Mouse (Mus musculus): ENCODE data around the gene Vsig1. TPM values are rescaled to one million over a fixed set of nuclear protein-coding genes. Genes with fewer than 3 reads are reported as not detected.

The Vsig1 gene
- not detected in 2 replicates for polyA plus RNA-seq (2012)

DNA sequence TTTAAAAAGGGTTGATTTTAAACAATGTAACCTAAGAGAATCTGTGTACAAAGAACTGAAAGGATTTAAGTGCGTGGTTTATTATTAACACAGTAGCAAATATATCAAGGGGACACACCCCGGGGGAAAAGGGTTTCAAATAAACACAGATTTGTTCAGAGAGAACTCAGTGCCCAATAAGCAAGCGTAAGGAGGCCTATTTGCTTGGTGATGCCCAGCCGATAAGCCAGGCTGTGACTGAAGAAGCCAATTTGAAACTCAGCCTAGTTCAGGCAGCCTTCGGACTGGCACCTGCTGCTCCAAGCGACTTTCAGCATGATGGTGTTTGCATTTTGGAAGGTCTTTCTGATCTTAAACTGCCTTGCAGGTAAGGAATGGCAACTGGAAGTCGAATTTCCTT is at the start of gene Vsig1:
Gene Vsig1 (plus strand): TSS at position 249 of the 400 bp plus-strand sequence.
- Histone ChIP-seq H3K36me3 (ENCODE audit: control insufficient read depth) (no peaks in the 10 kb centered on the region), H3K4me1 (ENCODE audit: control insufficient read depth) (no peaks in the 10 kb centered on the region), H3K9me3 (ENCODE audit: control insufficient read depth, low read length) (no peaks in the 10 kb centered on the region), H3K4me3 (replicated peaks) (no peak within 1 kb of the TSS), H3K27me3 (ENCODE audit: control insufficient read depth) (no peaks in the 10 kb centered on the region; the same call in 1 of the 2 replicates)
- TF ChIP-seq GATA1 (IDR thresholded peaks at IDR 0.05; ENCODE audit: low read length): no peak
- no peak for TF ChIP-seq TAL1 (IDR thresholded peaks at IDR 0.05; ENCODE audit: low read length)

GRCm38 (mm10) chrX:140862760-140863159 is 44.6 kb upstream of the Vsig1 start:
- TF ChIP-seq TAL1 (IDR thresholded peaks at IDR 0.05; ENCODE audit: low read length): no peak
- no peak for TF ChIP-seq GATA1 (IDR thresholded peaks at IDR 0.05; ENCODE audit: low read length)
- no peaks in the 10 kb centered on the region for H3K36me3 ChIP-seq (ENCODE audit: control insufficient read depth)
- H3K27me3 ChIP-seq (ENCODE audit: control insufficient read depth): no peaks in the 10 kb centered on the region
- no peaks in the 10 kb centered on the region for H3K4me1 ChIP-seq (ENCODE audit: control insufficient read depth)
- no peaks in the 10 kb centered on the region for H3K9me3 ChIP-seq (ENCODE audit: control insufficient read depth, low read length)
- no peak overlapping the region for H3K4me3 ChIP-seq (replicated peaks)

- no peak overlapping the region for H3K4me3 ChIP-seq (replicated peaks)
- H3K4me1 ChIP-seq (ENCODE audit: control insufficient read depth): no peaks in the 10 kb centered on the region
- TF ChIP-seq TAL1 (IDR thresholded peaks at IDR 0.05; ENCODE audit: low read length) (no peak), GATA1 (IDR thresholded peaks at IDR 0.05; ENCODE audit: low read length) (no peak)
- no peaks in the 10 kb centered on the region for H3K36me3 ChIP-seq (ENCODE audit: control insufficient read depth)
- no peaks in the 10 kb centered on the region for H3K9me3 ChIP-seq (ENCODE audit: control insufficient read depth, low read length)
- no peaks in the 10 kb centered on the region for H3K27me3 ChIP-seq (ENCODE audit: control insufficient read depth)
These were observed 44.0 kb upstream of the Vsig1 start for GRCm38 (mm10) chrX:140863431-140863830.

GRCm38 (mm10) chrX:140887193-140887592 is 20.2 kb upstream of the Vsig1 start:
- H3K27me3 ChIP-seq (ENCODE audit: control insufficient read depth): no peaks in the 10 kb centered on the region; the same call in 1 of the 2 replicates
- no peak overlapping the region for H3K4me3 ChIP-seq (replicated peaks)
- H3K9me3 ChIP-seq (ENCODE audit: control insufficient read depth, low read length): no peaks in the 10 kb centered on the region
- TF ChIP-seq TAL1 (IDR thresholded peaks at IDR 0.05; ENCODE audit: low read length) (no peak), GATA1 (IDR thresholded peaks at IDR 0.05; ENCODE audit: low read length) (no peak)
- no peaks in the 10 kb centered on the region for H3K4me1 ChIP-seq (ENCODE audit: control insufficient read depth)
- no peaks in the 10 kb centered on the region for H3K36me3 ChIP-seq (ENCODE audit: control insufficient read depth)

DNA sequence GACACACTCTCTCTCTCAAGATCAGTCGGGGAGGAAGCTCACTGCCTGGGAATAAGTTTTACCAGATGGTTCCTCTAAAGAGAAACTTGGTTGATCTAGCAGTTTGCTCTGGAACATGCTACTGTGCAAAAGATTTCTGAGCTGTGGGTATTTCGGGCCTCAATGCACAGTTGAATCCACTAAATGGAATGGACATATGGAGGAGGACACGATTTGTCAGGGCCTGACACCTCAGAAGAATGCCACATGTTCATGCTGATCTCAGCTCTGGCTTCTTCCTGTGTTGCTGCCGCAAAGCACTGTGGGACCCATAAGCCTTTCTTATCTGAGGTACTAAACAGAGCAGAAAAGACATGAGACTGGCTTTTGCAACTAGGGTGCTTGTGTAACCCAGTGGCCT is 15.6 kb upstream of the Vsig1 start:
- H3K36me3 ChIP-seq (ENCODE audit: control insufficient read depth): no peaks in the 10 kb centered on the region

GRCm38 (mm10) chrX:140903487-140903886 is 3.9 kb upstream of the Vsig1 start:
- no peaks in the 10 kb centered on the region for H3K9me3 ChIP-seq (ENCODE audit: control insufficient read depth, low read length)
- no peaks in the 10 kb centered on the region for H3K36me3 ChIP-seq (ENCODE audit: control insufficient read depth)
- no peaks in the 10 kb centered on the region for H3K4me1 ChIP-seq (ENCODE audit: control insufficient read depth)
- TF ChIP-seq GATA1 (IDR thresholded peaks at IDR 0.05; ENCODE audit: low read length) (no peak), TAL1 (IDR thresholded peaks at IDR 0.05; ENCODE audit: low read length) (no peak)
- no peaks in the 10 kb centered on the region; the same call in 1 of the 2 replicates for H3K27me3 ChIP-seq (ENCODE audit: control insufficient read depth)
- no peak overlapping the region for H3K4me3 ChIP-seq (replicated peaks)

More for the DNA sequence above, 15.6 kb upstream of the Vsig1 start:
- no peaks in the 10 kb centered on the region for H3K4me1 ChIP-seq (ENCODE audit: control insufficient read depth)
- H3K27me3 ChIP-seq (ENCODE audit: control insufficient read depth): no peaks in the 10 kb centered on the region; the same call in 1 of the 2 replicates
- no peaks in the 10 kb centered on the region for H3K9me3 ChIP-seq (ENCODE audit: control insufficient read depth, low read length)
- no peak for TF ChIP-seq TAL1 (IDR thresholded peaks at IDR 0.05; ENCODE audit: low read length)
- H3K4me3 ChIP-seq (replicated peaks): no peak overlapping the region

DNA sequence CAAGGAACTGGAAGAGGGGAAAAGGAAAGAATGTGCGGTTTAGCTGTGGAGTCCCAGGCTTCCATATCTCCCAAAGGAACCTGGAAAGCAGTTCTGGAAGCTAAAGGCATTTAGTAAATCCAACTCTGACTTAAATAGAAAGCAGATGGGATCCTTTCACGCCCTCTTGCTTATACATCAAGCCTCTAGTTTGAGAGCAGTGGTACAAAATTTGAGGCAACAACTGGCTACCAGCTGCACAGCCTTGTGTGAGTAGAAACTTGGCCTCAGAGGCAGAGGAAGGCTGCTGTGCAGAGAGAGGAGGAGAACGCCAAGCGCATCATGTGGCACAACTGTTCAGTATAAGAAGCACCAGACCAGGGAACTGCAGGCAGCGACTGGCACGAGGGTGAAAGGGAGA is 13.9 kb downstream of the Vsig1 start:
- Histone ChIP-seq H3K4me1 (ENCODE audit: control insufficient read depth) (no peaks in the 10 kb centered on the region), H3K27me3 (ENCODE audit: control insufficient read depth) (peaks cover 3% of the 10 kb centered on the region; the same call in 1 of the 2 replicates), H3K36me3 (ENCODE audit: control insufficient read depth) (no peaks in the 10 kb centered on the region), H3K4me3 (replicated peaks) (no peak overlapping the region), H3K9me3 (ENCODE audit: control insufficient read depth, low read length) (no peaks in the 10 kb centered on the region)
- TF ChIP-seq GATA1 (IDR thresholded peaks at IDR 0.05; ENCODE audit: low read length): no peak
- TF ChIP-seq TAL1 (IDR thresholded peaks at IDR 0.05; ENCODE audit: low read length): no peak

GRCm38 (mm10) chrX:140932066-140932465 is 24.7 kb downstream of the Vsig1 start:
- Histone ChIP-seq H3K4me1 (ENCODE audit: control insufficient read depth) (no peaks in the 10 kb centered on the region), H3K9me3 (ENCODE audit: control insufficient read depth, low read length) (no peaks in the 10 kb centered on the region), H3K4me3 (replicated peaks) (no peak overlapping the region), H3K27me3 (ENCODE audit: control insufficient read depth) (peaks cover 9% of the 10 kb centered on the region), H3K36me3 (ENCODE audit: control insufficient read depth) (no peaks in the 10 kb centered on the region)
- no peak for TF ChIP-seq TAL1 (IDR thresholded peaks at IDR 0.05; ENCODE audit: low read length)
- no peak for TF ChIP-seq GATA1 (IDR thresholded peaks at IDR 0.05; ENCODE audit: low read length)

GRCm38 (mm10) chrX:140933263-140933662 is 25.9 kb downstream of the Vsig1 start:
- no peak overlapping the region for H3K4me3 ChIP-seq (replicated peaks)
- H3K4me1 ChIP-seq (ENCODE audit: control insufficient read depth): no peaks in the 10 kb centered on the region
- no peaks in the 10 kb centered on the region for H3K36me3 ChIP-seq (ENCODE audit: control insufficient read depth)
- H3K27me3 ChIP-seq (ENCODE audit: control insufficient read depth): peaks cover 9% of the 10 kb centered on the region
- no peaks in the 10 kb centered on the region for H3K9me3 ChIP-seq (ENCODE audit: control insufficient read depth, low read length)
- no peak for TF ChIP-seq TAL1 (IDR thresholded peaks at IDR 0.05; ENCODE audit: low read length)

GRCm38 (mm10) chrX:140936271-140936670 is 28.9 kb downstream of the Vsig1 start:
- TF ChIP-seq GATA1 (IDR thresholded peaks at IDR 0.05; ENCODE audit: low read length) (no peak), TAL1 (IDR thresholded peaks at IDR 0.05; ENCODE audit: low read length) (no peak)
- Histone ChIP-seq H3K4me3 (replicated peaks) (no peak overlapping the region), H3K36me3 (ENCODE audit: control insufficient read depth) (no peaks in the 10 kb centered on the region), H3K4me1 (ENCODE audit: control insufficient read depth) (no peaks in the 10 kb centered on the region), H3K27me3 (ENCODE audit: control insufficient read depth) (peaks cover 9% of the 10 kb centered on the region), H3K9me3 (ENCODE audit: control insufficient read depth, low read length) (no peaks in the 10 kb centered on the region)

Data from erythroblast, embryonic 14.5 days (primary cell).